Mouse (Mus musculus): ENCODE results near the gene Abcg5. TPM values are rescaled to one million over a fixed set of nuclear protein-coding genes. Genes with fewer than 3 reads are reported as not detected.

Abcg5 gene
- polyA plus RNA-seq, 1 experiment: not detected

DNA sequence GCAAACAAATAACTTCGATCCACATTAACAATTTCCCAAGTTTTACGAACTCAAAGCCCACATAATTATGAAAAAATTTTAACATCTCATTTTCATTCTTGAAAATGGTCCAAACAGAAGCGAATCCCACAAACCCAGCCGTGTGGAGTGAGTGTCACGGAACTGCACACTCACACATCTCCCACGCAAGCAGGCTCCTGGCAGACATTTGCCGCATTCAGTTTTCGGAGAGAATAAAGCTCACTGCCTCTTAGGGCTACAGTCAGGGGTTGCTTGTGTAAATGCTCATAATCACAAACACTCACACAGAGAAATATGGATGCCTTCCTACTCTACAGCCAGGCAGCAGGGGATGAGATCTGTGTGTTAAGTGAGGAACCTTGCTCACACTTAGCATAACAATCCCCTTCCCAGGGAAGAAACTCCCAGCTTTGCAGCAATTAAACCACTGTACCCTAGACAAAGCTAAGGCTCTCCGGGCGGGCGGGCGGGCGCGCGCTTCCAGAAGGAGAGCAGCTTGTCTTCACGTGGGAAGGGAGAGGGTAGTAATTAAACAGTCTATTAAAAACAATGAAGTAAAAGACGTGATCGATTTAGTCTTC is 30.9 kb upstream of the Abcg5 start:
- Histone ChIP-seq H3K27ac (ENCODE audit: insufficient read depth, low read length) (no peak overlapping the region), H3K36me3 (ENCODE audit: control insufficient read depth, insufficient read depth, low read length, poor library complexity, severe bottlenecking) (peaks cover 13% of the 10 kb centered on the region), H3K9me3 (replicated peaks; ENCODE audit: control insufficient read depth, insufficient read depth, low read length, poor library complexity, severe bottlenecking) (no peaks in the 10 kb centered on the region), H3K4me1 (ENCODE audit: control insufficient read depth, insufficient read depth, low read length) (peaks cover 2% of the 10 kb centered on the region), H3K4me3 (ENCODE audit: low read depth, low read length) (no peak overlapping the region), H3K9ac (ENCODE audit: low read depth, poor library complexity, severe bottlenecking) (no peak overlapping the region), H3K27me3 (ENCODE audit: control insufficient read depth, insufficient read depth, low read length, poor library complexity, severe bottlenecking) (no peaks in the 10 kb centered on the region)
- TF ChIP-seq EP300 (IDR thresholded peaks at IDR 0.05; ENCODE audit: insufficient read depth, low read depth, low read length): no peak
- TF ChIP-seq POLR2A (IDR thresholded peaks at IDR 0.05; ENCODE audit: insufficient read depth, low read length): no peak
- TF ChIP-seq CTCF (IDR thresholded peaks at IDR 0.05; ENCODE audit: low read depth, low read length): no peak

- H3K4me3 ChIP-seq (ENCODE audit: low read depth, low read length): no peak overlapping the region
- no peaks in the 10 kb centered on the region for H3K4me1 ChIP-seq (ENCODE audit: control insufficient read depth, insufficient read depth, low read length)
- H3K27ac ChIP-seq (ENCODE audit: insufficient read depth, low read length): no peak overlapping the region
- H3K9me3 ChIP-seq (replicated peaks; ENCODE audit: control insufficient read depth, insufficient read depth, low read length, poor library complexity, severe bottlenecking): no peaks in the 10 kb centered on the region
- TF ChIP-seq EP300 (IDR thresholded peaks at IDR 0.05; ENCODE audit: insufficient read depth, low read depth, low read length) (no peak), CTCF (IDR thresholded peaks at IDR 0.05; ENCODE audit: low read depth, low read length) (no peak), POLR2A (IDR thresholded peaks at IDR 0.05; ENCODE audit: insufficient read depth, low read length) (no peak)
- H3K27me3 ChIP-seq (ENCODE audit: control insufficient read depth, insufficient read depth, low read length, poor library complexity, severe bottlenecking): no peaks in the 10 kb centered on the region
- no peak overlapping the region for H3K9ac ChIP-seq (ENCODE audit: low read depth, poor library complexity, severe bottlenecking)
- H3K36me3 ChIP-seq (ENCODE audit: control insufficient read depth, insufficient read depth, low read length, poor library complexity, severe bottlenecking): peaks cover 13% of the 10 kb centered on the region
These were observed 26.6 kb upstream of the Abcg5 start for GRCm38 (mm10) chr17:84709403-84709851.

DNA sequence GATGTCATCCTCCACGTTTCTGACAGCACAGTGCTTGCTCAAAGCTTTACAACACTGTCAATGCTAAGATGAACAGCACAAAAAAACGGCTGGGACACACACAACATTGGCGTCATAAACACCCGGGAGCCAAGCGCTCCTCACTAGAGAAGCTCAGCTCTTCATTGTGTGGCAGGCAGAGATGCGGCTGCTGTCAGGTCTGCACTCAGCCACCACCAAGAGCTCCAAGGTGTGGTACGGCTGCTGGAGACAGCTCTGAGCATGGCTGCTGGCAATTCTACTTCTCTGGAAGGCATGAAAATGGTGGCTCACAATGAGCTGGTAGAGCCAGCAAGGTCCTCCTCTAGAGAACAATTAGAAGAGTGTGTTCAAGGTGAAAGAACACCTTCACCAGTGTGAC is 26.0 kb upstream of the Abcg5 start:
- Histone ChIP-seq H3K9me3 (replicated peaks; ENCODE audit: control insufficient read depth, insufficient read depth, low read length, poor library complexity, severe bottlenecking) (no peaks in the 10 kb centered on the region), H3K4me3 (ENCODE audit: low read depth, low read length) (no peak overlapping the region), H3K4me1 (ENCODE audit: control insufficient read depth, insufficient read depth, low read length) (no peaks in the 10 kb centered on the region), H3K36me3 (ENCODE audit: control insufficient read depth, insufficient read depth, low read length, poor library complexity, severe bottlenecking) (peaks cover 13% of the 10 kb centered on the region), H3K27me3 (ENCODE audit: control insufficient read depth, insufficient read depth, low read length, poor library complexity, severe bottlenecking) (no peaks in the 10 kb centered on the region), H3K27ac (ENCODE audit: insufficient read depth, low read length) (no peak overlapping the region), H3K9ac (ENCODE audit: low read depth, poor library complexity, severe bottlenecking) (no peak overlapping the region)
- TF ChIP-seq EP300 (IDR thresholded peaks at IDR 0.05; ENCODE audit: insufficient read depth, low read depth, low read length): no peak
- TF ChIP-seq CTCF (IDR thresholded peaks at IDR 0.05; ENCODE audit: low read depth, low read length): no peak
- no peak for TF ChIP-seq POLR2A (IDR thresholded peaks at IDR 0.05; ENCODE audit: insufficient read depth, low read length)

DNA sequence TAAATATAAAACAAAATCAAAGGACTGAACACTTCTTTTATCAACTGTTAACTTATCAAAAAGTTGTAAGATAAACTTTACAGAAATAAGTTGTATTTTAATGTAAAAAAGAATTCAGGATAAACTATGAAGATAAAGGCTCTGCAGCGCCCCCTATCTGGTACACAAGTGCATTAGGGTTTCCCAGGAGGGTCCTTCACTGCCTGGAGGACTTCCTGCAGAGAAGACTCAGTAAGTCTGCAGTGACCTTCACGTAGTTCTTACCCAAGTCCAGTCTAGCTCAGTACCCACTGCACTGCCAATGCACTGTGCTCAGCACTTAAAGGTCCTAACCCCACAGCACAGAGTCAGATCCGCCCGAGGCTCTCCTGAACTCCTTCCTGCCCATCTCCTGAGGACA is 24.6 kb upstream of the Abcg5 start:
- Histone ChIP-seq H3K4me1 (ENCODE audit: control insufficient read depth, insufficient read depth, low read length) (no peaks in the 10 kb centered on the region), H3K27ac (ENCODE audit: insufficient read depth, low read length) (no peak overlapping the region), H3K36me3 (ENCODE audit: control insufficient read depth, insufficient read depth, low read length, poor library complexity, severe bottlenecking) (peaks cover 13% of the 10 kb centered on the region), H3K9me3 (replicated peaks; ENCODE audit: control insufficient read depth, insufficient read depth, low read length, poor library complexity, severe bottlenecking) (no peaks in the 10 kb centered on the region), H3K9ac (ENCODE audit: low read depth, poor library complexity, severe bottlenecking) (no peak overlapping the region), H3K27me3 (ENCODE audit: control insufficient read depth, insufficient read depth, low read length, poor library complexity, severe bottlenecking) (no peaks in the 10 kb centered on the region), H3K4me3 (ENCODE audit: low read depth, low read length) (no peak overlapping the region)
- TF ChIP-seq EP300 (IDR thresholded peaks at IDR 0.05; ENCODE audit: insufficient read depth, low read depth, low read length) (no peak), POLR2A (IDR thresholded peaks at IDR 0.05; ENCODE audit: insufficient read depth, low read length) (no peak), CTCF (IDR thresholded peaks at IDR 0.05; ENCODE audit: low read depth, low read length) (peak; percentile 27)

DNA sequence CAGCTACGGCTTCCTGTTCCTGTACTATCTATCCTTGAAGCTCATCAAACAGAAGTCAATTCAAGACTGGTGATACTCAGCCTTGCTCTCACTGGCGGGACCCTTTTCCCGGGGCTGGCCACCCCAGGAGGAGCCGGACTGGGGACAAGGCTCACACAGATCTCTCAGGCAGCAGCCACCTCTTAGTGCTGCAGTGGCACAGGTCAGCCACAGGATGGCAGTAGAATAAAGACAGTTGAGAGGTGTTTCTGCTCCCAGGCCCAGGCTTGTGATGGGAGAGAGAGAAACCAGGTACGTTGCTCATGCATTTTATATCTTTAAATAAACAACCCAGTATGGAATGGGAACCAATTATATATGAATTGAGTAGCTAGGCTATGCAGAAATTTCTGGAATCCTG is 15.9 kb upstream of the Abcg5 start:
- no peak overlapping the region for H3K9ac ChIP-seq (ENCODE audit: low read depth, poor library complexity, severe bottlenecking)
- H3K27me3 ChIP-seq (ENCODE audit: control insufficient read depth, insufficient read depth, low read length, poor library complexity, severe bottlenecking): no peaks in the 10 kb centered on the region
- H3K4me3 ChIP-seq (ENCODE audit: low read depth, low read length): no peak overlapping the region
- H3K27ac ChIP-seq (ENCODE audit: insufficient read depth, low read length): no peak overlapping the region
- no peaks in the 10 kb centered on the region for H3K4me1 ChIP-seq (ENCODE audit: control insufficient read depth, insufficient read depth, low read length)
- TF ChIP-seq POLR2A (IDR thresholded peaks at IDR 0.05; ENCODE audit: insufficient read depth, low read length): no peak
- no peak for TF ChIP-seq EP300 (IDR thresholded peaks at IDR 0.05; ENCODE audit: insufficient read depth, low read depth, low read length)
- peak; percentile 89 for TF ChIP-seq CTCF (IDR thresholded peaks at IDR 0.05; ENCODE audit: low read depth, low read length)
- H3K9me3 ChIP-seq (replicated peaks; ENCODE audit: control insufficient read depth, insufficient read depth, low read length, poor library complexity, severe bottlenecking): no peaks in the 10 kb centered on the region
- H3K36me3 ChIP-seq (ENCODE audit: control insufficient read depth, insufficient read depth, low read length, poor library complexity, severe bottlenecking): no peaks in the 10 kb centered on the region

GRCm38 (mm10) chr17:84696537-84696936 is 13.7 kb upstream of the Abcg5 start:
- H3K4me3 ChIP-seq (ENCODE audit: low read depth, low read length): no peak overlapping the region
- H3K9me3 ChIP-seq (replicated peaks; ENCODE audit: control insufficient read depth, insufficient read depth, low read length, poor library complexity, severe bottlenecking): no peaks in the 10 kb centered on the region
- H3K9ac ChIP-seq (ENCODE audit: low read depth, poor library complexity, severe bottlenecking): no peak overlapping the region
- TF ChIP-seq EP300 (IDR thresholded peaks at IDR 0.05; ENCODE audit: insufficient read depth, low read depth, low read length) (no peak), CTCF (IDR thresholded peaks at IDR 0.05; ENCODE audit: low read depth, low read length) (no peak), POLR2A (IDR thresholded peaks at IDR 0.05; ENCODE audit: insufficient read depth, low read length) (no peak)
- H3K27ac ChIP-seq (ENCODE audit: insufficient read depth, low read length): no peak overlapping the region
- no peaks in the 10 kb centered on the region for H3K4me1 ChIP-seq (ENCODE audit: control insufficient read depth, insufficient read depth, low read length)
- H3K27me3 ChIP-seq (ENCODE audit: control insufficient read depth, insufficient read depth, low read length, poor library complexity, severe bottlenecking): no peaks in the 10 kb centered on the region
- no peaks in the 10 kb centered on the region for H3K36me3 ChIP-seq (ENCODE audit: control insufficient read depth, insufficient read depth, low read length, poor library complexity, severe bottlenecking)
